Mouse (Mus musculus): Measurements from ENCODE around the gene Mta3. TPM values are rescaled to one million over a fixed set of nuclear protein-coding genes. Genes with fewer than 3 reads are reported as not detected.

Gene Mta3
- total and polyA plus RNA-seq, 3 experiments: 31.1 to 67.6 (median 39.2) TPM

- Histone ChIP-seq H3K27me3 (replicated peaks) (no peaks in the 10 kb centered on the region), H3K36me3 (replicated peaks in 1 of 2; ENCODE audit: control insufficient read depth in 1 of 2, insufficient read depth in 1 of 2, low read length in 1 of 2) (no peaks in the 10 kb centered on the region), H3K9me3 (replicated peaks; ENCODE audit: low read length) (no peaks in the 10 kb centered on the region), H3K79me2 (replicated peaks; ENCODE audit: control insufficient read depth, extremely low read depth, insufficient read depth, poor library complexity, severe bottlenecking) (no peaks in the 10 kb centered on the region), H3K4me1 (ENCODE audit: control insufficient read depth in 1 of 2, insufficient read depth in 2 of 2) (peaks cover 3 to 5% of the 10 kb centered on the region in 2 experiments; a peak in 3 of 4 replicates), H3K27ac (ENCODE audit: insufficient read depth, low read depth) (peak overlapping the region; percentile 79), H3K4me3 (replicated peaks in 1 of 3; ENCODE audit: low read depth in 2 of 3, low read length in 2 of 3, poor library complexity in 1 of 3) (peak overlapping the region; percentile 58 to 76 (median 73)), H3K9ac (ENCODE audit: insufficient read depth, low read depth) (peak overlapping the region; percentile 56), H3K4me2 (ENCODE audit: insufficient read depth, low read depth, poor library complexity, severe bottlenecking) (peak overlapping the region; percentile 86)
- TF ChIP-seq UBTF (IDR thresholded peaks at IDR 0.05; ENCODE audit: low read depth, low read length) (no peak), POLR2A (IDR thresholded peaks at IDR 0.05; ENCODE audit: low read depth, low read length) (no peak; the same call in 1 of the 2 replicates), ZNF384 (IDR thresholded peaks at IDR 0.05; ENCODE audit: low read depth, low read length) (no peak), TCF12 (IDR thresholded peaks at IDR 0.05; ENCODE audit: low read depth, low read length) (no peak), MXI1 (IDR thresholded peaks at IDR 0.05; ENCODE audit: low read depth, low read length) (peak; percentile 54; the same call in 1 of the 2 replicates), E2F4 (IDR thresholded peaks at IDR 0.05; ENCODE audit: insufficient replicate concordance, low read depth, low read length) (no peak), TBP (conservative IDR thresholded peaks at IDR 0.05; ENCODE audit: low read depth, low read length) (no peak), EP300 (IDR thresholded peaks at IDR 0.05; ENCODE audit: low read length) (no peak), MAX (IDR thresholded peaks at IDR 0.05; ENCODE audit: low read length) (no peak), RCOR1 (conservative IDR thresholded peaks at IDR 0.05; ENCODE audit: low read depth, low read length) (no peak), MAZ (IDR thresholded peaks at IDR 0.05; ENCODE audit: low read depth, low read length) (peak; percentile 38; the same call in 1 of the 2 replicates), ELF1 (IDR thresholded peaks at IDR 0.05; ENCODE audit: low read depth, low read length) (0 out of 2 replicates have a peak, but pooled peaks have one; percentile 19), SIN3A (IDR thresholded peaks at IDR 0.05; ENCODE audit: low read length) (peak; percentile 63; the same call in 1 of the 2 replicates), ZMIZ1 (IDR thresholded peaks at IDR 0.05; ENCODE audit: low read depth, low read length) (no peak), IRF4 (IDR thresholded peaks at IDR 0.05; ENCODE audit: low read depth, low read length) (no peak), USF1 (IDR thresholded peaks at IDR 0.05; ENCODE audit: low read depth, low read length) (no peak), NELFE (IDR thresholded peaks at IDR 0.05; ENCODE audit: low read depth, low read length) (0 out of 2 replicates have a peak, but pooled peaks have one; percentile 16), CHD2 (IDR thresholded peaks at IDR 0.05; ENCODE audit: low read length) (no peak), CTCF (conservative IDR thresholded peaks at IDR 0.05 in 1 of 2, IDR thresholded peaks at IDR 0.05 in 1 of 2; ENCODE audit: low read depth in 2 of 2, low read length in 2 of 2) (no peak), ETS1 (conservative IDR thresholded peaks at IDR 0.05; ENCODE audit: low read depth, low read length) (no peak), JUN (IDR thresholded peaks at IDR 0.05; ENCODE audit: insufficient read depth, low read depth, low read length) (no peak), RAD21 (IDR thresholded peaks at IDR 0.05; ENCODE audit: low read depth, low read length) (no peak), ZC3H11A (IDR thresholded peaks at IDR 0.05; ENCODE audit: low read depth, low read length) (no peak), MYC (IDR thresholded peaks at IDR 0.05; ENCODE audit: low read depth, low read length) (no peak), NRF1 (IDR thresholded peaks at IDR 0.05; ENCODE audit: low read depth, low read length) (no peak), CHD1 (IDR thresholded peaks at IDR 0.05; ENCODE audit: low read depth, low read length) (no peak), HCFC1 (IDR thresholded peaks at IDR 0.05; ENCODE audit: low read depth, low read length) (peak; percentile 22; the same call in 1 of the 2 replicates), KAT2A (IDR thresholded peaks at IDR 0.05; ENCODE audit: insufficient replicate concordance, low read length) (no peak), PAX5 (IDR thresholded peaks at IDR 0.05; ENCODE audit: low read length) (no peak), USF2 (conservative IDR thresholded peaks at IDR 0.05; ENCODE audit: low read depth, low read length) (no peak), MEF2A (IDR thresholded peaks at IDR 0.05; ENCODE audit: borderline replicate concordance, low read depth, low read length) (0 out of 2 replicates have a peak, but pooled peaks have one; percentile 1), GABPA (IDR thresholded peaks at IDR 0.05; ENCODE audit: insufficient replicate concordance, low read depth, low read length) (no peak), MAFK (IDR thresholded peaks at IDR 0.05; ENCODE audit: insufficient replicate concordance, low read length) (no peak), ZKSCAN1 (IDR thresholded peaks at IDR 0.05; ENCODE audit: borderline replicate concordance, low read depth, low read length) (no peak), JUND (conservative IDR thresholded peaks at IDR 0.05; ENCODE audit: low read depth, low read length) (no peak), SMC3 (IDR thresholded peaks at IDR 0.05; ENCODE audit: low read depth, low read length) (no peak), POLR2AphosphoS2 (IDR thresholded peaks at IDR 0.05; ENCODE audit: low read depth, low read length) (no peak), BHLHE40 (IDR thresholded peaks at IDR 0.05; ENCODE audit: low read depth, low read length) (no peak)
- in situ Hi-C loops (cut with MboI; ENCODE audit: low pct_ligation_motif_present, low pct_unique_long_range_greater_than_20kb, low sequenced_read_pairs): loop anchor here (10.0 kb wide), 1 partner anchor 588 kb away; no protein-coding TSS in a partner anchor
- DNase-seq (ENCODE audit: extremely low read depth): peak; percentile 65
- dilution Hi-C loops (cut with MboI; ENCODE audit: extremely low pct_ligation_motif_present, extremely low pct_unique_long_range_greater_than_20kb, low sequenced_read_pairs): no loop called here
Observed at GRCm38 (mm10) chr17:83862134-83862881, 156.3 kb downstream of the Mta3 start.
